Mouse (Mus musculus): ENCODE results near the gene Spns3. TPM values are rescaled to one million over a fixed set of nuclear protein-coding genes. Genes with fewer than 3 reads are reported as not detected.

The Spns3 gene
- total and polyA plus RNA-seq, 3 experiments: 5.2 to 12.7 TPM; not detected in 1

DNA sequence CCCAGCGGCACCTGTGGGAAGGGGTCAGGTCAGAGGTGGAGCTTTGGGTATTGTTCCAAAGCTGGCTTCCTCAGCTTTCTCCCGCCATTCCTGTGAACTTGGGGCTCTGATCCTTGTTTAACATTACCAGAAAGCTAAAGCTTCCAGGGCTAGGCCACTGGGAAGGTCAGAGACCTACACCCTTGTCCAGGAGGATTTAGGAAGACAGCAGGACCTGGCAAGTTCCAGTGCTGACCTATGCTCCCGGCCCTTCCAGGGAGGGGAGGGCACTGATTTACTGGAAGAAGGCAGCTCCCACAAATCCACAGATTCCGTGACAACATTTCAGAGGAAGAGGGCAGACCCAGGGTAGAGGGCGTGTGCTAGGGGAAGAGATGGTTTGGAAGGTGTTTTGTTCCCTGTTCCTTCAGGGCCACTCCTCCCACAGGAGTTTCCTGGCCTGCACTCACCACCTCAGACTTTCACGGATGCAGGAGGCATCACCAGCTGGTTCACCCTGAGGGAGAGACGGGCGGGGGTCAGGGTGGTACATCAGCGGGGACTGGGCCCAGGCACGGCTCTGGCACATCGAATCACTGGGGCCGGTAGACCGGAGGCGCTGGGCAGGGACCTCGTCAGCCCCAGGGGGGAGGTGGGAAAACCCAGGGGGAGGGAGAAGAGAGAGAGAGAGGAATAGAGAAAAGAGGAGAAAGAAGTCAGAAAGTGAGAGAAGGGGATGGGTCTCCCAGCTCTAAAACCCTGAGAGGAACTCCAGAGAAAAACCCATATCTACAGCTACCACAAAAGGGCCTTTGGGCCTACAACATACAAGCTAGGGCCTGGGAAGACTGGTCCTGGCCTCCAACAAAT lies 97.0 kb downstream of the Spns3 start:
- Histone ChIP-seq H3K4me1 (ENCODE audit: control insufficient read depth in 1 of 2, insufficient read depth in 2 of 2, low read length in 2 of 2) (peaks cover 4 to 7% of the 10 kb centered on the region in 2 experiments), H3K79me2 (ENCODE audit: control insufficient read depth, insufficient read depth, low read length, poor library complexity) (no peaks in the 10 kb centered on the region), H3K9me3 (replicated peaks; ENCODE audit: insufficient read depth, low read length) (no peaks in the 10 kb centered on the region), H3K27ac (ENCODE audit: control insufficient read depth, low read depth, low read length) (no peak overlapping the region), H3K4me3 (ENCODE audit: control insufficient read depth in 1 of 2, insufficient read depth in 1 of 2, low read depth in 2 of 2, low read length in 2 of 2) (no peak overlapping the region), H3K27me3 (ENCODE audit: control insufficient read depth in 1 of 2, insufficient read depth in 2 of 2, low read length in 2 of 2) (no peaks in the 10 kb centered on the region), H3K9ac (ENCODE audit: control insufficient read depth, low read depth, low read length, poor library complexity, severe bottlenecking) (no peak overlapping the region), H3K36me3 (ENCODE audit: control insufficient read depth in 1 of 2, insufficient read depth in 2 of 2, low read length in 2 of 2) (peaks cover 1 to 5% of the 10 kb centered on the region in 2 experiments)
- DNase-seq (ENCODE audit: low read depth, low spot score): no peak
- TF ChIP-seq POLR2A (IDR thresholded peaks at IDR 0.05; ENCODE audit: control insufficient read depth in 1 of 2, insufficient read depth in 1 of 2, low read depth in 1 of 2, low read length in 2 of 2, poor library complexity in 1 of 2): no peak
- peak; percentile 68; the same call in 1 of the 2 replicates for TF ChIP-seq ZMIZ1 (IDR thresholded peaks at IDR 0.05; ENCODE audit: low read depth, low read length)
- no peak for TF ChIP-seq UBTF (IDR thresholded peaks at IDR 0.05; ENCODE audit: borderline replicate concordance, insufficient read depth, low read depth, low read length)
- TF ChIP-seq MYB (IDR thresholded peaks at IDR 0.05; ENCODE audit: low read depth, low read length): no peak
- no peak for TF ChIP-seq SMC3 (IDR thresholded peaks at IDR 0.05; ENCODE audit: low read depth, low read length)
- TF ChIP-seq TAL1 (IDR thresholded peaks at IDR 0.05; ENCODE audit: low read length): no peak
- TF ChIP-seq MAFK (IDR thresholded peaks at IDR 0.05; ENCODE audit: borderline replicate concordance, low read depth, low read length): no peak
- TF ChIP-seq MXI1 (IDR thresholded peaks at IDR 0.05; ENCODE audit: low read depth, low read length): no peak
- no peak for TF ChIP-seq ELF1 (IDR thresholded peaks at IDR 0.05; ENCODE audit: low read depth, low read length)

DNA sequence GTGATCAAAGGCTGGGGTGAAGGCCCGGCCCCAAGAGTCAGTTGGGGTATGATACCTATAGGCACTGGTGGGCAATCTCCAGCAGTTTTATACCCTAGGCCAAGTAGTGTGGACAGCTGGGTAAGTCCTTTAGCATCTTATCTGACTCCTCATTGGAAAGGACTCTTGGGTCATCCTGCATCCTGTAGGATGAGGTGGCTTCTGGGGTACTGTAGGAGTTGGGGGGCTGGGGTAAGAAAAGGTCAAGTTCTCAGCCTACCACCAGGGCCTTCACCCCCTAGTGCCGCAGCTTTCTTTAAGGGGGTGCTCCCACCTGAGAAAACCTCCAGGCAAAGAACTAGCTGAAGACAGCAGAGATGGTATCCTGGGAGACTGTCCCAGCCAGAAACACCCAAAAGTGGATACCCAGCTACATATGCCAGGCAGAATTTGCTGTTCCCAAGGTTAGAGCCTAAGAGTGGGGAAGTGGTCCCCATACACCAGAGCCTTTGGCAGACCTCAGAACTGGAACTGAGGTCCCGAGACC lies 98.1 kb downstream of the Spns3 start:
- no peaks in the 10 kb centered on the region for H3K4me1 ChIP-seq (ENCODE audit: control insufficient read depth in 1 of 2, insufficient read depth in 2 of 2, low read length in 2 of 2)

DNA sequence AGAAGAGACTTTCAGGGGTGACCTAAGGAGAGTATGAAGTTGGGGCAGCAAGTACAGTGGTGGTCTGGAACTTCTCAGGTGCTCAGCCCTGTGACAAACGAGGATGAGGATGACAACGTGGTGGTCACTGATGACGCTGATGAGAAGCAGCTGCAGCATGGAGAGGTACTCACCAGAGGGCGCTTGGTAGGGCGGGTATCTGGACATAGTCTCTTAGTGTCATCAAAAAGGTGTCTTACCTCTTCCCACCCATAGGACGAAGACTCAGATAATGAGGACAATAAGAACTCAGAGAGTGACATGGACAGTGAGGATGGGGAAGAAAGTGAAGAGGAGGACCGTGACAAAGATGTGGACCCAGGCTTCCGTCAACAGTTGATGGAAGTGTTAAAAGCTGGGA lies 102.8 kb downstream of the Spns3 start:
- Histone ChIP-seq H3K36me3 (ENCODE audit: control insufficient read depth in 1 of 2, insufficient read depth in 2 of 2, low read length in 2 of 2) (peaks cover 12 to 43% of the 10 kb centered on the region in 2 experiments), H3K9me3 (replicated peaks; ENCODE audit: insufficient read depth, low read length) (no peaks in the 10 kb centered on the region), H3K27ac (ENCODE audit: control insufficient read depth, low read depth, low read length) (no peak overlapping the region), H3K4me1 (ENCODE audit: control insufficient read depth in 1 of 2, insufficient read depth in 2 of 2, low read length in 2 of 2) (peaks cover 0 to 11% of the 10 kb centered on the region in 2 experiments; a peak in 3 of 4 replicates), H3K79me2 (ENCODE audit: control insufficient read depth, insufficient read depth, low read length, poor library complexity) (peaks cover 24% of the 10 kb centered on the region), H3K4me3 (ENCODE audit: control insufficient read depth in 1 of 2, insufficient read depth in 1 of 2, low read depth in 2 of 2, low read length in 2 of 2) (no peak overlapping the region), H3K9ac (ENCODE audit: control insufficient read depth, low read depth, low read length, poor library complexity, severe bottlenecking) (no peak overlapping the region), H3K27me3 (ENCODE audit: control insufficient read depth in 1 of 2, insufficient read depth in 2 of 2, low read length in 2 of 2) (no peaks in the 10 kb centered on the region)
- TF ChIP-seq ZKSCAN1 (IDR thresholded peaks at IDR 0.05; ENCODE audit: low read depth, low read length) (no peak), SMC3 (IDR thresholded peaks at IDR 0.05; ENCODE audit: low read depth, low read length) (peak; percentile 24; the same call in 1 of the 2 replicates), MAX (IDR thresholded peaks at IDR 0.05; ENCODE audit: low read length) (no peak), POLR2A (IDR thresholded peaks at IDR 0.05; ENCODE audit: control insufficient read depth in 1 of 2, insufficient read depth in 1 of 2, low read depth in 1 of 2, low read length in 2 of 2, poor library complexity in 1 of 2) (peak in 1 of 2 experiments; percentile 44; a peak in 2 of 4 replicates), CTCF (IDR thresholded peaks at IDR 0.05 in 2 of 3, conservative IDR thresholded peaks at IDR 0.05 in 1 of 3; ENCODE audit: control insufficient read depth in 1 of 3, insufficient read depth in 1 of 3, low read depth in 2 of 3, low read length in 3 of 3, poor library complexity in 1 of 3, severe bottlenecking in 1 of 3) (peak in 2 of 3 experiments; percentile 15 to 29; a peak in 2 of 6 replicates), SIN3A (IDR thresholded peaks at IDR 0.05; ENCODE audit: low read length) (0 out of 2 replicates have a peak, but pooled peaks have one; percentile 16)
- peak; percentile 30 for DNase-seq (ENCODE audit: low read depth, low spot score)

More for the DNA sequence above, 98.1 kb downstream of the Spns3 start:
- H3K4me3 ChIP-seq (ENCODE audit: control insufficient read depth in 1 of 2, insufficient read depth in 1 of 2, low read depth in 2 of 2, low read length in 2 of 2): no peak overlapping the region
- no peaks in the 10 kb centered on the region for H3K27me3 ChIP-seq (ENCODE audit: control insufficient read depth in 1 of 2, insufficient read depth in 2 of 2, low read length in 2 of 2)
- peaks cover 0 to 6% of the 10 kb centered on the region in 2 experiments; a peak in 2 of 4 replicates for H3K36me3 ChIP-seq (ENCODE audit: control insufficient read depth in 1 of 2, insufficient read depth in 2 of 2, low read length in 2 of 2)
- H3K79me2 ChIP-seq (ENCODE audit: control insufficient read depth, insufficient read depth, low read length, poor library complexity): no peaks in the 10 kb centered on the region
- no peak overlapping the region for H3K9ac ChIP-seq (ENCODE audit: control insufficient read depth, low read depth, low read length, poor library complexity, severe bottlenecking)
- DNase-seq (ENCODE audit: low read depth, low spot score): peak; percentile 38
- TF ChIP-seq ZMIZ1 (IDR thresholded peaks at IDR 0.05; ENCODE audit: low read depth, low read length): no peak
- TF ChIP-seq TAL1 (IDR thresholded peaks at IDR 0.05; ENCODE audit: low read length): no peak
- TF ChIP-seq POLR2AphosphoS2 (IDR thresholded peaks at IDR 0.05; ENCODE audit: low read length): peak; percentile 93
- 0 out of 2 replicates have a peak, but pooled peaks have one; percentile 3 for TF ChIP-seq SMC3 (IDR thresholded peaks at IDR 0.05; ENCODE audit: low read depth, low read length)
- TF ChIP-seq POLR2A (IDR thresholded peaks at IDR 0.05; ENCODE audit: control insufficient read depth in 1 of 2, insufficient read depth in 1 of 2, low read depth in 1 of 2, low read length in 2 of 2, poor library complexity in 1 of 2): peak; percentile 27 to 58; a peak in 2 of 4 replicates
- 0 out of 2 replicates have a peak, but pooled peaks have one; percentile 20 for TF ChIP-seq MYB (IDR thresholded peaks at IDR 0.05; ENCODE audit: low read depth, low read length)
- no peak for TF ChIP-seq JUND (IDR thresholded peaks at IDR 0.05; ENCODE audit: low read depth, low read length)
- no peak overlapping the region for H3K27ac ChIP-seq (ENCODE audit: control insufficient read depth, low read depth, low read length)
- H3K9me3 ChIP-seq (replicated peaks; ENCODE audit: insufficient read depth, low read length): no peaks in the 10 kb centered on the region

Data from MEL (cell line).